Mouse (Mus musculus) frontal cortex, adult 2 months (tissue): ENCODE results near the gene Gm49325. TPM values are rescaled to one million over a fixed set of nuclear protein-coding genes. Genes with fewer than 3 reads are reported as not detected.
"Not testable (repeated sequence)": the region's sequence is repeated elsewhere in the genome, so short reads cannot be mapped to it uniquely, and the experiment has no call there.

Source experiments
- DNase-seq, 2 experiments: peaks; one replicate each; pipeline ENCODE4 v3.0.0; 2022; ENCODE audit warnings: low spot score in 1 of 2; ENCODE audit errors: extremely low spot score in 1 of 2
- polyA plus RNA-seq: library from polyadenylated mRNA; depleted of rRNA; stranded (reverse); fragments of >200 nt; gene quantifications from 2 replicates; pipeline ENCODE4 v1.2.3, GENCODE M21; 2012; rRNA removed

Gene Gm49325
- polyA plus RNA-seq, 1 experiment, result 15.9 TPM

DNA sequence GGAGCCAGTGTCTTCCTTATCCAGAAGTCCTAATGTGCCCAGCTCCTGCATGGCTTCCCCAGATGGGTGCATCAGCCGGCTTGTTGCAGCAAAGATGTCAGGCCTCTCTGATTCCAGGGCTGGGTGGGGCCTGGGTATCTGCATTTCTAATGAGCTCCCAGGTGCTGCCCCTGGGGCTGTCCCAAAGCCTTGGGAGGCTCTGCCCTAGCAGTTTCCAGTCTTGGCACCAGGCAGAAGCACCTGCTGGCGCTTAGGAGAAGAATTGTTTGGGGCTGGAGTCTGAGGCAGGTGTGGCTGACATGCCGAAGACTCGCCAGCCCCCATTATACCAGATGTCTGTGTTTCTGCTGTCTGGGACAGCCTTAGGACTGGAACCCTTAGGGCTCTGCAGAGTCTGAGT is 64.7 kb downstream of the Gm49325 start:
- no peak for DNase-seq

GRCm38 (mm10) chr10:77671519-77671918 is 65.5 kb downstream of the Gm49325 start:
- no peak for DNase-seq

DNA sequence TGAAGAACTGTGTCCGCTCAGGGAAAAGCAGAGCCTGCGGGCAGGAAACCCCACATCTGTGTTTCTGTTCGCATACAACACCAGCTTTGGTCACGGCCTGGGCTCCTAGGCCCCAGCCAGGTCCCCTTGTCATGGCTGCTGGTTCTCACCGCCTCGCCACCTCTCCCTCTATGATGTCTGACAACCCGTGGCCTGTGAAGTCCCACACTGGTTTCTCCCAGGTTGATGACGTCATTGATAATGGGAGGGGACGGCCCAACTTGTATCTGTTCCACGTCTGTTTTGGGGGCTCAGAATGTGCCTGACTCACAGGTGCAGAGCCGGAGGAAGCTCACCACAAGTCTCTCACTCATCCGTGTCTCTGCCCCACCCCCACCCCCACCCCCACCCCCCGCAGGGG is 67.8 kb downstream of the Gm49325 start:
- DNase-seq, result no peak

- DNase-seq, result no peak
Observed at GRCm38 (mm10) chr10:77677562-77677961, 71.6 kb downstream of the Gm49325 start.

DNA sequence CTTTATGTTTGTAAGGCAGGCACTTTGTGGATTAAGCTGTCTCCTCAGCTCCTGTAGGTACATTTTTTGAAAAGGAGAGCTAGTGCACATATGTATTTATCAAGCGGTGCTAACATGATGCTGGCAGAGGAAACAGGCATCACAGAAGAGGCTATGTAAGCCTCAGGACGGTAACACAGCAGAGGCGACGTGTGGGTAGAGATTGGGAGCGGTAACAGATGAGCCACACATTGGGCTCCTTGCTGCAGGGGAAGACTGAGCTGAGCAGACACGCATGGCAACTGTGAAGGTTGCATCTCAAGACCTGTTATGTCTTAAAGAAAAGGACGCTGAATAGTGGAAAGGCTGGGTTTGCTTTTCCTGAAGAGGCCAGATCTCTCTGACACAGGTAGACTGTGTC is 77.0 kb downstream of the Gm49325 start:
- peak in 1 of 2 experiments; percentile 46 for DNase-seq

DNA sequence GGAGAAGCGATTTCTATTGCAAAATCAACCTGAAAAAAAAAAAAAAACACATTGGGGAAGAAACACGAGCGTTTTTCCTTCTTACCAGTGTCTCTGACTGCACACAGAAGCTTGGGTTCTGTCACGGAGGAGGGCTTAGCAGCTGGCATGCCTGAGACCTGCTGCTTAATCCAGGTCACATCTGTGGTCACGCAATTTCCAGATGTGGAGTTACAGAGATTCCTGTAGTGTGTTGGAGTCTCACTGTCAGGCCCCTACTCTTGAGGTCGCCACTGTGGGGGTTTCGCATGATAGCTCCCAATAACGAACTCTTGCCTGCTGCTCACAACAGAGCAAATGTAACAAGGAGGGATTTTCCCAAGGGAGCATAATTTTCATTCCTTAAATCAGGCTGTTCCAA is 78.2 kb downstream of the Gm49325 start:
- no peak for DNase-seq

GRCm38 (mm10) chr10:77685895-77686664 is 80.1 kb downstream of the Gm49325 start, which contains the start of gene Tspear:
Tspear (plus strand) TSS chr10:77686569.
- no peak for DNase-seq

GRCm38 (mm10) chr10:77687021-77687420 is 81.0 kb downstream of the Gm49325 start:
- no peak for DNase-seq

DNA sequence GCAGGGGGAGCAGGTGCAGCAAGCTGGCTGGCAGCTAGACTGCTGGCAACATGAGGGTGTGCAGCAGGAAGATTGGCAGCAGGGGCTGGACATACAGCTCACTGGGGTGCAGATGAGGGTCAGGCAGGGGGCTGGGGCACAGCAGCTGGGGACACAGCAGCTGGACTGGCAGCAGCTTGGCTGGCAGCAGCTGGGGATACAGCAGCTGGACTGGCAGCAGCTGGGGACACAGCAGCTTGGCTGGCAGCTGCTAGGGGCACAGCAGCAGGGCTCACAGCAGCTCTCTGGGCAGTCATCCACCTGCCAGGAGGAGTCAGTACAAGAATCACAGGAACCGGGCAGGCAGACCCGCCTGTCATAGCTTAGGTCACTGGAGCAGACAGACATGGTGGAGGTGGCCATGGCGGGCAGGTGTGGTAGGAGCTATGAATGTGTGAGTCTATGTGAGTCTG is 84.4 kb downstream of the Gm49325 start, which contains the start of gene Gm19402:
TSS of gene Gm19402 (minus strand) at position 402 of the 452 bp plus-strand sequence.
- DNase-seq, result not testable (repeated sequence)

Other genes starting within 250 kb of the Gm49325 start
- 134 and 137 TPM in 2 replicates for gene Adarb1, start 187.9 kb upstream of the Gm49325 start, polyA plus RNA-seq
- gene Fam207a, start 90.4 kb upstream of the Gm49325 start, polyA plus RNA-seq, result 43.7 and 44.9 TPM in 2 replicates
- 4.5 and 6.8 TPM in 2 replicates for gene Itgb2, start 75.9 kb upstream of the Gm49325 start, polyA plus RNA-seq
- gene Pttg1ip, start 24.5 kb upstream of the Gm49325 start, polyA plus RNA-seq, result 125 and 132 TPM in 2 replicates
- gene Sumo3, start 100 bp upstream of the Gm49325 start, polyA plus RNA-seq, result 358 and 364 TPM in 2 replicates
- gene Ube2g2, start 16.1 kb downstream of the Gm49325 start, polyA plus RNA-seq, result 47.9 and 51.8 TPM in 2 replicates
- 0.04 TPM in 1 of 2 replicates, not detected in the other for gene Tspear, start 80.4 kb downstream of the Gm49325 start, polyA plus RNA-seq
- gene Gm19402, start 84.6 kb downstream of the Gm49325 start, polyA plus RNA-seq, result not detected in 2 replicates
- gene Gm9508, start 91.0 kb downstream of the Gm49325 start, polyA plus RNA-seq, result not detected in 2 replicates
- gene Gm10272, start 100.4 kb downstream of the Gm49325 start, polyA plus RNA-seq, result not detected in 2 replicates
- gene Gm10024, start 105.3 kb downstream of the Gm49325 start, polyA plus RNA-seq, result not detected in 2 replicates
- not detected in 2 replicates for gene Gm10142, start 109.6 kb downstream of the Gm49325 start, polyA plus RNA-seq
- gene Krtap12-1, start 114.4 kb downstream of the Gm49325 start, polyA plus RNA-seq, result not detected in 2 replicates
- gene Gm10100, start 120.3 kb downstream of the Gm49325 start, polyA plus RNA-seq, result not detected in 2 replicates
- not detected in 2 replicates for gene Gm18596, start 136.4 kb downstream of the Gm49325 start, polyA plus RNA-seq
- gene Gm9736, start 145.2 kb downstream of the Gm49325 start, polyA plus RNA-seq, result not detected in 2 replicates
- gene Gm3233, start 153.5 kb downstream of the Gm49325 start, polyA plus RNA-seq, result not detected in 2 replicates
- not detected in 2 replicates for gene Gm3238, start 165.1 kb downstream of the Gm49325 start, polyA plus RNA-seq
- gene Gm7138, start 170.7 kb downstream of the Gm49325 start, polyA plus RNA-seq, result not detected in 2 replicates
- gene Gm3250, start 176.3 kb downstream of the Gm49325 start, polyA plus RNA-seq, result not detected in 2 replicates
- gene Gm7137, start 182.0 kb downstream of the Gm49325 start, polyA plus RNA-seq, result not detected in 2 replicates
- gene Gm9639, start 188.9 kb downstream of the Gm49325 start, polyA plus RNA-seq, result not detected in 2 replicates
- gene Gm19668, start 192.9 kb downstream of the Gm49325 start, polyA plus RNA-seq, result not detected in 2 replicates
- not detected in 2 replicates for gene Gm9507, start 205.6 kb downstream of the Gm49325 start, polyA plus RNA-seq
- gene Gm2696, start 208.5 kb downstream of the Gm49325 start, polyA plus RNA-seq, result not detected in 2 replicates
- gene Krtap10-4, start 220.9 kb downstream of the Gm49325 start, polyA plus RNA-seq, result not detected in 2 replicates
- not detected in 2 replicates for gene Krtap10-10, start 229.8 kb downstream of the Gm49325 start, polyA plus RNA-seq
- gene Gm36176, start 240.6 kb downstream of the Gm49325 start, polyA plus RNA-seq, result not detected in 2 replicates
- not detected in 2 replicates for gene Gm10318, start 246.7 kb downstream of the Gm49325 start, polyA plus RNA-seq